Mouse (Mus musculus) ES-Bruce4 (cell line): ENCODE data around the gene Inpp5a.

Experiments used
- CTCF ChIP-seq: IDR thresholded peaks from one replicate; pipeline ENCODE4 v1.8.1; 2011; ENCODE audit warnings: low read depth, low read length
- EP300 ChIP-seq: IDR thresholded peaks from 2 replicates; pipeline ENCODE4 v1.6.1; 2011; ENCODE audit warnings: low read depth, low read length; ENCODE audit not compliant: insufficient read depth
- POLR2A ChIP-seq: IDR thresholded peaks from one replicate; pipeline ENCODE4 v1.8.1; 2011; ENCODE audit warnings: low read length; ENCODE audit not compliant: insufficient read depth

- TF ChIP-seq CTCF (no peak), POLR2A (no peak), EP300 (peak; percentile 29; the same call in 1 of the 2 replicates)
These were observed 9.7 kb downstream of the Inpp5a start for GRCm38 (mm10) chr7:139398530-139399021.
